Mouse (Mus musculus) limb, embryonic 13.5 days (tissue): ENCODE results near the gene Ace. TPM values are rescaled to one million over a fixed set of nuclear protein-coding genes. Genes with fewer than 3 reads are reported as not detected.

ENCODE experiments used
- ATAC-seq: fragments of 200-750 bp; cut with Nextera tagmentation; 2 replicates; pipeline ENCODE4 v1.8.0; 2017; ENCODE audit warnings: low read depth, moderate number of reproducible peaks, moderate TSS enrichment; ENCODE audit not compliant: low FRiP score
- H3K27ac ChIP-seq: fragments of 300-500 bp; sonication (generic); 2 replicates; pipeline ENCODE4 v1.5.1; 2015; ENCODE audit warnings: inconsistent platforms, mild to moderate bottlenecking, moderate library complexity
- H3K27me3 ChIP-seq: fragments of 300-500 bp; sonication (generic); 2 replicates; pipeline ENCODE4 v1.6.1; 2015; ENCODE audit warnings: mild to moderate bottlenecking, inconsistent platforms
- H3K36me3 ChIP-seq: fragments of 300-500 bp; sonication (generic); 2 replicates; pipeline ENCODE4 v1.6.1; 2015; ENCODE audit warnings: inconsistent platforms, mild to moderate bottlenecking, moderate library complexity
- H3K4me1 ChIP-seq: fragments of 300-500 bp; sonication (generic); 2 replicates; pipeline ENCODE4 v1.6.1; 2015; ENCODE audit warnings: inconsistent platforms
- H3K4me2 ChIP-seq: fragments of 300-500 bp; sonication (generic); replicated peaks from 2 replicates; pipeline ENCODE4 v1.6.1; 2015; ENCODE audit warnings: inconsistent platforms, mild to moderate bottlenecking, moderate library complexity
- H3K4me3 ChIP-seq: fragments of 300-500 bp; sonication (generic); 2 replicates; pipeline ENCODE4 v1.5.1; 2015; ENCODE audit warnings: moderate library complexity, mild to moderate bottlenecking, inconsistent platforms
- H3K9ac ChIP-seq: fragments of 300-500 bp; sonication (generic); 2 replicates; pipeline ENCODE4 v1.6.1; 2015; ENCODE audit warnings: mild to moderate bottlenecking, inconsistent platforms
- H3K9me3 ChIP-seq: fragments of 300-500 bp; sonication (generic); 2 replicates; pipeline ENCODE4 v1.6.1; 2016; ENCODE audit warnings: inconsistent platforms
- WGBS: fragments of 180-500 bp; shearing (Covaris S2); methylation state at CpG from one replicate; pipeline ENCODE4 v1.1.7; 2015; 5-methylcytosine and 5-hydroxymethylcytosine counted together
- polyA plus RNA-seq: library from polyadenylated mRNA; unstranded; fragments of >200 nt; fragmentation: Nextera tagmentation; extraction: Ambion mirVana; gene quantifications from 2 replicates; pipeline ENCODE4 v1.2.1, GENCODE M21; 2015

The Ace gene
- polyA plus RNA-seq, 1 experiment from 2014 or later: 0.48 TPM

- no peaks in the 10 kb centered on the region for H3K9me3 ChIP-seq
- no peaks in the 10 kb centered on the region for H3K36me3 ChIP-seq
- ATAC-seq: no peak
- H3K4me3 ChIP-seq: no peak overlapping the region
- H3K27ac ChIP-seq: no peak overlapping the region
- WGBS: 69% methylated on average over 3 of the region's 3 CpGs
- H3K9ac ChIP-seq: no peak overlapping the region
- no peaks in the 10 kb centered on the region for H3K4me1 ChIP-seq
- peaks cover 22% of the 10 kb centered on the region for H3K27me3 ChIP-seq
- H3K4me2 ChIP-seq: no peak overlapping the region
These were observed 7.3 kb downstream of the Ace start for GRCm38 (mm10) chr11:105975050-105975449.

- no peak overlapping the region for H3K4me3 ChIP-seq
- no peaks in the 10 kb centered on the region for H3K9me3 ChIP-seq
- H3K27me3 ChIP-seq: peaks cover 17% of the 10 kb centered on the region
- no peak overlapping the region for H3K27ac ChIP-seq
- ATAC-seq: no peak
- 89% methylated on average over 5 of the region's 5 CpGs for WGBS
- no peak overlapping the region for H3K9ac ChIP-seq
- no peaks in the 10 kb centered on the region for H3K4me1 ChIP-seq
- H3K36me3 ChIP-seq: no peaks in the 10 kb centered on the region
- H3K4me2 ChIP-seq: no peak overlapping the region
These were observed 7.9 kb downstream of the Ace start for GRCm38 (mm10) chr11:105975636-105976035.

GRCm38 (mm10) chr11:105978232-105978631 is 10.5 kb downstream of the Ace start:
- H3K4me1 ChIP-seq: no peaks in the 10 kb centered on the region
- no peak overlapping the region for H3K4me3 ChIP-seq
- H3K27ac ChIP-seq: no peak overlapping the region
- 80% methylated on average over 2 of the region's 2 CpGs for WGBS
- no peak for ATAC-seq
- H3K4me2 ChIP-seq: no peak overlapping the region
- H3K36me3 ChIP-seq: no peaks in the 10 kb centered on the region
- no peaks in the 10 kb centered on the region for H3K9me3 ChIP-seq
- peaks cover 5% of the 10 kb centered on the region; the same call in 1 of the 2 replicates for H3K27me3 ChIP-seq
- no peak overlapping the region for H3K9ac ChIP-seq

- H3K4me3 ChIP-seq: no peak overlapping the region
- H3K36me3 ChIP-seq: no peaks in the 10 kb centered on the region
- no peak overlapping the region for H3K27ac ChIP-seq
- no peak overlapping the region for H3K4me2 ChIP-seq
- peaks cover 4% of the 10 kb centered on the region; the same call in 1 of the 2 replicates for H3K27me3 ChIP-seq
- 68% methylated on average over 5 of the region's 5 CpGs for WGBS
- H3K9me3 ChIP-seq: no peaks in the 10 kb centered on the region
- no peaks in the 10 kb centered on the region for H3K4me1 ChIP-seq
- no peak overlapping the region for H3K9ac ChIP-seq
- ATAC-seq: no peak
These were observed 10.9 kb downstream of the Ace start for GRCm38 (mm10) chr11:105978634-105979033.

GRCm38 (mm10) chr11:105984452-105984851 is 16.7 kb downstream of the Ace start:
- Histone ChIP-seq H3K4me2 (no peak overlapping the region), H3K27ac (no peak overlapping the region), H3K36me3 (no peaks in the 10 kb centered on the region), H3K4me3 (no peak overlapping the region), H3K27me3 (no peaks in the 10 kb centered on the region), H3K9ac (no peak overlapping the region), H3K9me3 (no peaks in the 10 kb centered on the region), H3K4me1 (no peaks in the 10 kb centered on the region)
- ATAC-seq: no peak
- WGBS: 59% methylated on average over 4 of the region's 4 CpGs

GRCm38 (mm10) chr11:105987446-105987845 is 19.7 kb downstream of the Ace start:
- 78% methylated on average over 6 of the region's 6 CpGs for WGBS
- H3K27me3 ChIP-seq: no peaks in the 10 kb centered on the region
- ATAC-seq: no peak
- H3K4me1 ChIP-seq: no peaks in the 10 kb centered on the region
- H3K4me2 ChIP-seq: no peak overlapping the region
- H3K9ac ChIP-seq: no peak overlapping the region
- no peak overlapping the region for H3K27ac ChIP-seq
- no peaks in the 10 kb centered on the region for H3K36me3 ChIP-seq
- no peak overlapping the region for H3K4me3 ChIP-seq
- no peaks in the 10 kb centered on the region for H3K9me3 ChIP-seq

GRCm38 (mm10) chr11:105989446-105989845 is 21.7 kb downstream of the Ace start:
- H3K4me2 ChIP-seq: no peak overlapping the region
- H3K4me1 ChIP-seq: no peaks in the 10 kb centered on the region
- H3K27me3 ChIP-seq: no peaks in the 10 kb centered on the region
- H3K4me3 ChIP-seq: no peak overlapping the region
- H3K27ac ChIP-seq: no peak overlapping the region
- no peak overlapping the region for H3K9ac ChIP-seq
- H3K36me3 ChIP-seq: no peaks in the 10 kb centered on the region
- ATAC-seq: no peak
- no peaks in the 10 kb centered on the region for H3K9me3 ChIP-seq
- 87% methylated on average over 6 of the region's 6 CpGs for WGBS

GRCm38 (mm10) chr11:105990231-105990630 is 22.5 kb downstream of the Ace start:
- WGBS: 65% methylated on average over 2 of the region's 2 CpGs
- H3K27ac ChIP-seq: no peak overlapping the region
- ATAC-seq: no peak
- no peaks in the 10 kb centered on the region for H3K36me3 ChIP-seq
- H3K9ac ChIP-seq: no peak overlapping the region
- no peak overlapping the region for H3K4me3 ChIP-seq
- H3K4me1 ChIP-seq: no peaks in the 10 kb centered on the region
- no peaks in the 10 kb centered on the region for H3K27me3 ChIP-seq
- H3K9me3 ChIP-seq: no peaks in the 10 kb centered on the region
- no peak overlapping the region for H3K4me2 ChIP-seq

GRCm38 (mm10) chr11:105994375-105994774 is 26.6 kb downstream of the Ace start, which contains the start of gene Ace3:
Gene Ace3 (plus strand): TSS chr11:105994675.
- H3K27ac ChIP-seq: no peak within 1 kb of the TSS
- H3K9ac ChIP-seq: no peak within 1 kb of the TSS
- WGBS: 96% methylated on average over 3 of the region's 3 CpGs
- no peaks in the 10 kb centered on the region for H3K4me1 ChIP-seq
- no peaks in the 10 kb centered on the region for H3K36me3 ChIP-seq
- no peak within 1 kb of the TSS for H3K4me3 ChIP-seq
- no peak within 1 kb of the TSS for H3K4me2 ChIP-seq
- ATAC-seq: no peak
- no peaks in the 10 kb centered on the region for H3K27me3 ChIP-seq
- no peaks in the 10 kb centered on the region for H3K9me3 ChIP-seq

- no peak for ATAC-seq
- H3K27ac ChIP-seq: no peak overlapping the region
- WGBS: 91% methylated on average over 6 of the region's 6 CpGs
These were observed 32.3 kb downstream of the Ace start for GRCm38 (mm10) chr11:106000062-106000461.

GRCm38 (mm10) chr11:106001718-106002117 is 34.0 kb downstream of the Ace start:
- H3K9ac ChIP-seq: no peak overlapping the region
- H3K9me3 ChIP-seq: no peaks in the 10 kb centered on the region
- 41% methylated on average over 4 of the region's 4 CpGs for WGBS
- H3K27ac ChIP-seq: no peak overlapping the region
- H3K4me3 ChIP-seq: no peak overlapping the region
- no peak for ATAC-seq
- no peaks in the 10 kb centered on the region for H3K27me3 ChIP-seq
- no peaks in the 10 kb centered on the region for H3K4me1 ChIP-seq
- H3K4me2 ChIP-seq: no peak overlapping the region
- no peaks in the 10 kb centered on the region for H3K36me3 ChIP-seq

More at GRCm38 (mm10) chr11:106000062-106000461, 32.3 kb downstream of the Ace start:
- Histone ChIP-seq H3K9me3 (no peaks in the 10 kb centered on the region), H3K4me2 (no peak overlapping the region), H3K4me1 (no peaks in the 10 kb centered on the region), H3K9ac (no peak overlapping the region), H3K4me3 (no peak overlapping the region), H3K27me3 (no peaks in the 10 kb centered on the region), H3K36me3 (no peaks in the 10 kb centered on the region)

GRCm38 (mm10) chr11:106004576-106004975 is 36.8 kb downstream of the Ace start:
- ATAC-seq: no peak
- Histone ChIP-seq H3K4me2 (no peak overlapping the region), H3K27ac (no peak overlapping the region), H3K36me3 (no peaks in the 10 kb centered on the region), H3K27me3 (peaks cover 16% of the 10 kb centered on the region), H3K4me1 (peaks cover 3% of the 10 kb centered on the region; the same call in 1 of the 2 replicates), H3K9ac (no peak overlapping the region), H3K9me3 (no peaks in the 10 kb centered on the region), H3K4me3 (no peak overlapping the region)
- WGBS: 80% methylated on average over 1 of the region's 1 CpGs

GRCm38 (mm10) chr11:106005970-106006369 is 38.2 kb downstream of the Ace start:
- WGBS: 62% methylated on average over 5 of the region's 5 CpGs

More at GRCm38 (mm10) chr11:106005970-106006369, 38.2 kb downstream of the Ace start:
- H3K4me3 ChIP-seq: no peak overlapping the region
- H3K4me2 ChIP-seq: no peak overlapping the region
- ATAC-seq: no peak
- H3K4me1 ChIP-seq: peaks cover 3% of the 10 kb centered on the region; the same call in 1 of the 2 replicates
- H3K27me3 ChIP-seq: peaks cover 26% of the 10 kb centered on the region
- no peak overlapping the region for H3K27ac ChIP-seq
- no peaks in the 10 kb centered on the region for H3K9me3 ChIP-seq
- no peaks in the 10 kb centered on the region for H3K36me3 ChIP-seq
- no peak overlapping the region for H3K9ac ChIP-seq
